Mouse (Mus musculus): ENCODE data around the gene Aqp3. TPM values are rescaled to one million over a fixed set of nuclear protein-coding genes. Genes with fewer than 3 reads are reported as not detected.
"Not testable (repeated sequence)": the region's sequence is repeated elsewhere in the genome, so short reads cannot be mapped to it uniquely, and the experiment has no call there.

The Aqp3 gene
- polyA plus RNA-seq, 1 experiment from 2014 or later, result 2.9 TPM

DNA sequence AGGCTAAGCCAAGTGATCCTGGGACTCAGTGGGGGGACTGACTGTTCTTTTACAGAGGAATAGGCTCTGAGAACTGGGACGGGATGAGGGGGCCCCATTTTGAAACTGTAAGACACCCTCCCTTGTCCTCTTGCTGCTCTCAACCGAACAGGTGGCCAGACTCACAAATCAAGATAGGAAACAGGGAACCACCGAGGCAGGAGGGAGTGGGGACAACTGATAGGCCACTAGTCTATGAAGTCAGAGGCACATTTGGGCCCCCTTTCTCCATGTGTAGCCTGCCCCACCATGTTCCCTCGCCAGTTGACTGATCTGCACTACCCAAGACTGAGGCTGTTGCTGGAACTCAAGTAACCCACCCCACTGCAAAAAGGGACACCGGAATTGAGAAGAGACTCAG, 1.2 kb downstream of the Aqp3 start:
- H3K4me1 ChIP-seq, result peaks cover 38% of the 10 kb centered on the region
- H3K4me3 ChIP-seq, result peak overlapping the region; percentile 62; the same call in 1 of the 2 replicates
- peaks cover 58% of the 10 kb centered on the region for H3K27me3 ChIP-seq (replicated peaks; ENCODE audit: low read depth, poor library complexity, severe bottlenecking)
- 74% methylated on average over 5 of the region's 5 CpGs for WGBS
- H3K27ac ChIP-seq (replicated peaks), result no peak overlapping the region
- no peaks in the 10 kb centered on the region for H3K36me3 ChIP-seq (replicated peaks)
- DNase-seq (ENCODE audit: low spot score), result no peak
- H3K9me3 ChIP-seq, result no peaks in the 10 kb centered on the region

DNA sequence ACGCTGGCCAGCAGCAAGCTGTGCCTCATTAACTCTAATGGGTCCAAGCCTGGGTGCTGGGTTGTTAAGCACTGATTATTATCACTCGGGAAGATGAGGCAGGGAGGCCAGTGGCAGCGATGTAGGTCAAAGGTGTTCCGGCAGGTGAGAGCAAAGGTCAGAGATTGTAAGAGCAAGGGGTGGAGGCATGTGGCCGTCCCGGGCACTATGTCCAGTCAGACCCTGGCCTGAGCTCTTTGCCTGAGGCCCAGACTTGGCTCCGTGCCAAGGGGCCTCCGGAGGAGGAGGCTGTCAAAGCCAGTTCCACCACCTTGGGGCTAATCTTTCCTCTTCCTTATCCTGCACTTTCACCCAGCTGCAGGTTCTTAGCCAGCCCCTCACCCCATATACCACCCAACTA, 1.8 kb downstream of the Aqp3 start:
- Histone ChIP-seq H3K4me1 (peaks cover 42% of the 10 kb centered on the region), H3K36me3 (replicated peaks) (no peaks in the 10 kb centered on the region)
- WGBS, result 53% methylated on average over 8 of the region's 8 CpGs

DNA sequence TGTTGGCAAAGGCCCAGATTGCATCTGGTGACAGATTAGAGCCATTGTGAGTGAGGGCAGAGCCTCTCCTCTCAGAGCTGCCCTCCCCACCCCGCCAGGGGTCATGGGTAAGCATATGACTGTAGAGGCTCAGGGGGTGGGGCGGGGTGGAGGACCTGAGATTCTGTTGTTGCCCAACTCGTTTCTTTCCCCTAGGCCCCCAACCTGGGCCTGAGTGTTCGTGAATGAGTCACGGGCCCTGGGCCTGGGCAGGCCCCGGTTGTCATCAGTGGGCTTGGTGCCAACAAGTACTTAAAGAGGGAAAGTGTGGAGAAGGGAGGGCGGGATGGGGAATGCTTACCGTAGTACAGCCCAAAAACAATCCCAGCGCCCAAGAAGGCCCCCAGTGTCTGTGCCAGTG, 3.6 kb downstream of the Aqp3 start:
- DNase-seq (ENCODE audit: low spot score), result no peak
- H3K4me1 ChIP-seq, result peaks cover 49% of the 10 kb centered on the region
- H3K9me3 ChIP-seq, result no peaks in the 10 kb centered on the region
- H3K36me3 ChIP-seq (replicated peaks), result no peaks in the 10 kb centered on the region
- H3K4me3 ChIP-seq, result no peak overlapping the region
- peaks cover 49% of the 10 kb centered on the region for H3K27me3 ChIP-seq (replicated peaks; ENCODE audit: low read depth, poor library complexity, severe bottlenecking)
- 84% methylated on average over 9 of the region's 9 CpGs for whole genome bisulfite sequencing
- H3K27ac ChIP-seq (replicated peaks), result no peak overlapping the region

More for the DNA sequence above, 1.8 kb downstream of the Aqp3 start:
- no peak for DNase-seq (ENCODE audit: low spot score)
- Histone ChIP-seq H3K27ac (replicated peaks) (no peak overlapping the region), H3K9me3 (no peaks in the 10 kb centered on the region), H3K27me3 (replicated peaks; ENCODE audit: low read depth, poor library complexity, severe bottlenecking) (peaks cover 58% of the 10 kb centered on the region), H3K4me3 (0 out of 2 replicates have a peak overlapping the region, but pooled peaks have one; percentile 62)

DNA sequence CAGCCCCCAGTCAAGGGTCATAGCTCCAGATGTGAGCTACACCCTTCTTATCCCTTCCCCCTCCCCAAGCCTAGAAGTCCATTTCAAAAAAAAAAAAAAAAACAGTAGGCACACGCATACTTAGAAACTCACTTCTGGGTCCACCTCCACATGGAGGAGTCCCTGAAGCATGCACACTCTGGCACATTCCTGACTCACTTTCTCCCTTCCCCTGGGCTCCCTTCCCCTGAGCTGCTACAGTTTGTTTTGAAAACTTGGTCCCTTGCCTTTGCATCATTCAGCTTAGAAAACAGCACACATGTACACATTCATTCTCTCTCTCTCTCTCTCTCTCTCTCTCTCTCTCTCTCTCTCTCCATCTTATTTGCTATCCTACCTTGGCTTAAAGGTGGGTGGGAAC, 5.0 kb downstream of the Aqp3 start:
- no peak for DNase-seq (ENCODE audit: low spot score)
- WGBS, result 88% methylated on average over 1 of the region's 1 CpGs
- Histone ChIP-seq H3K36me3 (replicated peaks) (no peaks in the 10 kb centered on the region), H3K9me3 (no peaks in the 10 kb centered on the region), H3K4me1 (peaks cover 40% of the 10 kb centered on the region), H3K4me3 (no peak overlapping the region), H3K27ac (replicated peaks) (no peak overlapping the region), H3K27me3 (replicated peaks; ENCODE audit: low read depth, poor library complexity, severe bottlenecking) (peaks cover 35% of the 10 kb centered on the region)

DNA sequence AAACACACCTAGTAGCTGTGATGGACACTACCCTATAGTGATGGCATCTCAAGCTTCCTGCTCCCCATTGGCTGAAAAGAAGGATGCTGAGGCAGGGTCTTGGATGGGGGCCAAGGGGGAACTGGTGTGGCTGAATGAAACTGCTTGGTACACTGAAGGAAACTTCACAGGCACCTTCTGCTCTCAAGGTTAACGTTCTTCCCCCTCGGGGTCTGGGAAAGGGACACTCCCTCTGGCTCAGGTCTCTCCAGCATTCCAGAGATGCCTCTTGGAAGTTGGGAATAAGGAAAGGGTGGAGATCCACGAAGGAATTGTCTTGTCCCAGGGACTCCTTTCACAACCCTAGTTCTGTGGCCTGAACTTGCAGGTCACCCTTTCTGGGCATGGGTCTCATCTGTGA, 6.6 kb downstream of the Aqp3 start:
- Histone ChIP-seq H3K4me3 (no peak overlapping the region), H3K36me3 (replicated peaks) (no peaks in the 10 kb centered on the region), H3K4me1 (peaks cover 25% of the 10 kb centered on the region), H3K9me3 (no peaks in the 10 kb centered on the region), H3K27me3 (replicated peaks; ENCODE audit: low read depth, poor library complexity, severe bottlenecking) (peaks cover 20% of the 10 kb centered on the region), H3K27ac (replicated peaks) (no peak overlapping the region)
- 57% methylated on average over 3 of the region's 3 CpGs for WGBS
- DNase-seq (ENCODE audit: low spot score), result no peak

DNA sequence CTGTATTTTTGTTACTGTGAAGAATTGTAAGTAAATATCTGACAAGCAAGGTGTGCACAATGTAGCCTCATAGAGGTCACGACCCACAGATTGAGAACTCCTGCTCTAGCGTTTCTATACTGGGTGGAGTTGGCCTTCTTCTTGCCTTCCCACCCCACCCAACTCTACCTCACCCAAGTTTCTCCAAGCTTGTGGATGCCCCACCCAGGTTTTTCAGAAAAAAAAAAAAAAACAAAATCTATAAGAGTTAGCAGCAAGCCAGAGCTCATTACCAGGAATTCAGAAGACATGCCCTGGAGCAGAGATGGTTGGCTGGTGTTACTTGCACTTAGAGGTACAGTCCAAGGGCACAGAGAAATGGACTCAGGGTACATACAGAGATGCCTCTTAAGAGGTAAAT, 8.3 kb downstream of the Aqp3 start:
- no peaks in the 10 kb centered on the region for H3K36me3 ChIP-seq (replicated peaks)
- H3K4me3 ChIP-seq, result no peak overlapping the region
- no peak for DNase-seq (ENCODE audit: low spot score)
- peaks cover 15% of the 10 kb centered on the region for H3K4me1 ChIP-seq
- WGBS, result 67% methylated on average over 2 of the region's 2 CpGs
- 0 out of 2 replicates have a peak, but pooled peaks cover 5% of the 10 kb centered on the region for H3K27me3 ChIP-seq (replicated peaks; ENCODE audit: low read depth, poor library complexity, severe bottlenecking)
- no peaks in the 10 kb centered on the region for H3K9me3 ChIP-seq
- 0 out of 2 replicates have a peak overlapping the region, but pooled peaks have one; percentile 1 for H3K27ac ChIP-seq (replicated peaks)

DNA sequence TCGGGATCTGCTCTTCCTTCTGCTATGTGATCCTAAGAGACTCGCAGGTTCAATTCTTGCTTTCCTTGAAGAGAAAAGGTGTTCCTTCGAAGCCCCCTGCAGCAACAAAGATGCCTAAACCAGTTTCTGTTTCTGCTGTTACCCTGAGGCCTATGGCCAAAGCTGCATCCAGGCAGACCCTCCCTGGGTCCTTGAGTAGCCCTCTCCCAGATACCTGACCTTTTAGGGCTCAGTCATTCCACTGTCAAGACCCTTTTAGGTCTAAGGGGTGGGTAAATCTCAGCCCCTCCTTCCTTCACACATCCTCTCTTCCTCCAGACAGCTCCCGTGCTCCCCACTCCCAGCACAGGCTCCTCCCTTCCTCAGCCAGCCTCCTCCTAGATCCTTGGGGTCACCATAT, 8.8 kb downstream of the Aqp3 start:
- WGBS, result 85% methylated on average over 4 of the region's 4 CpGs
- no peak overlapping the region for H3K4me3 ChIP-seq
- no peak for DNase-seq (ENCODE audit: low spot score)
- H3K27ac ChIP-seq (replicated peaks), result no peak overlapping the region
- H3K27me3 ChIP-seq (replicated peaks; ENCODE audit: low read depth, poor library complexity, severe bottlenecking), result no peaks in the 10 kb centered on the region
- H3K9me3 ChIP-seq, result no peaks in the 10 kb centered on the region
- H3K36me3 ChIP-seq (replicated peaks), result no peaks in the 10 kb centered on the region
- peaks cover 15% of the 10 kb centered on the region for H3K4me1 ChIP-seq

DNA sequence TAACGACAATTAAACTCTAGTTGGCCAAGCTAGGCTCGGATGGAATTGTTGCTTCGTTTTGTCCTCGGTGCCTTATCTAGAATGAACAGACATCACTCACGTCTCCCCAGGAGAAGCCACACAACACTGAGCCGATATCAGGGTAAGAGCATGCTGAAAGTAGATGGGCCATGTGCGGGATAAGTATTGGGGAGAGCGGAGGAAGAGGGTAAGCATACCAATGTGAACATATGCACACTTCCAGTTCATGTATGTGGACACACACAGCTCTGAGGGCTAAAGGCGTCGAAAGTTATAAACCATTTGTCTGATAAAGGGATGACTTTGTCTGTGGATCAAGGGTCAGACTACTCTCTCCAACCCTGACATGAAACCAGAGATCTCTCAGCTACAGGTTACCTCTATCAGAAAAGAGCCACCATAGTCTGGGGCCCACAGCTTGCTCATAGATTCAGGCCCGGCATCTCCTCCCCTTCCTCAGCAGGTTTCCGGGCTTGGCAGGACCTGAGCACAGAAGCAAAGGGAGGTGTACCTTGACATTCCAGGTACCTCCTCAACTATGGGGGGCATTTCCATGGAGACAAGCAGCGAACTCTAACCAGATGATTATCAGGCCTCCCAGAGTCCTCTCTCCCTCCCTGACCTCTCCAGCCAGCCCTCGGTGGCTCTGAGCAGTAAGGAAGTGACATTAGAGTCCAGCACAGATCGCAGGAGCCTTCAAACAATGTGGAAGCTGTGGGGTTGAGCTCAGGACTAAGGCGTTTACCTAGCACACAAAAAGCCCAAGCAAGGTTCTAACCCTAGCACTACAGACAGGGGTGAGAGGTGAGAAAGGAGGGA, 10.3 kb downstream of the Aqp3 start:
- Histone ChIP-seq H3K27me3 (replicated peaks; ENCODE audit: low read depth, poor library complexity, severe bottlenecking) (no peaks in the 10 kb centered on the region), H3K36me3 (replicated peaks) (no peaks in the 10 kb centered on the region), H3K27ac (replicated peaks) (no peak overlapping the region), H3K4me3 (no peak overlapping the region), H3K4me1 (peaks cover 15% of the 10 kb centered on the region), H3K9me3 (no peaks in the 10 kb centered on the region)
- DNase-seq (ENCODE audit: low spot score), result no peak
- WGBS, result 87% methylated on average over 16 of the region's 16 CpGs

DNA sequence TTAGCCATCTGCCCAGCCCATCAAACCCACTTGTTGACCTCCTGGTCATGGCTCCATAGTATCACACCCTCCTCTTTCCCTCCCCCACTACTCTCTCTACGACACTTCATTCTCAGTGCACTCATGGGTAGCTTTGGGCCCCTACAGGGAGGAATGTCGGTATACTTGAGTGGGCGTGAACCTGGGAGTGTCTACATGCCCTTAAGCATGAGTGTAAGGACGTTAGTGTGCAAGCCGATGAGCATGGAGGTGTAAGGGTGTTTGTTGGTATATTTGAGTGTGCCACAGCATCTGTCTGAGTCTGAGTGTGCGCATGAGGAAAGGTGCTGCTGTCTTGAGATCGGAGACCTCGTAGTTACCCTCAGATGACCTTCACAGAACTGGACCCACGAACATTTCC, 11.0 kb downstream of the Aqp3 start:
- H3K9me3 ChIP-seq, result no peaks in the 10 kb centered on the region
- WGBS, result 81% methylated on average over 9 of the region's 9 CpGs
- no peaks in the 10 kb centered on the region for H3K27me3 ChIP-seq (replicated peaks; ENCODE audit: low read depth, poor library complexity, severe bottlenecking)
- DNase-seq (ENCODE audit: low spot score), result no peak
- no peak overlapping the region for H3K4me3 ChIP-seq
- H3K36me3 ChIP-seq (replicated peaks), result no peaks in the 10 kb centered on the region
- H3K4me1 ChIP-seq, result peaks cover 15% of the 10 kb centered on the region
- H3K27ac ChIP-seq (replicated peaks), result no peak overlapping the region

DNA sequence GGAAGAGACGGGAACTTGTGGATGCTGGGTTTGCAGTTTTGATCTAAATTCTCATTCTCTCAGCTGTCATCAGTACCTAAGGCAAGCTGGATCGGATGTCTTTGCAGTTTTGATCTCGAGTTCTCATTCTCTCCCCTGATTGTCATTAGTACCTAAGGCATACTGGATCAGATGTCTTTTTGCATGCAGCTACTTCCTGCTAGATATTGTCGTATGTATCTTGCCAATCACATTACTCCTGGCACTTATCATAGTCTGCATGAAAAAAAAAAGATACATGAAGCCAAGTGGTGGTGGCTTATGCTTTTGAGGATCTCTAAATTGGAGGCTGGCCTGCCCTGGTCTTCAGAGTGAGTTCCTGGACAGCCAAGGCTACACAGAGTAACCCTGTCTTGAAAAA, 13.2 kb downstream of the Aqp3 start:
- no peak overlapping the region for H3K27ac ChIP-seq (replicated peaks)
- peaks cover under 1% of the 10 kb centered on the region; the same call in 1 of the 2 replicates for H3K4me1 ChIP-seq
- DNase-seq (ENCODE audit: low spot score), result no peak
- no peak overlapping the region for H3K4me3 ChIP-seq
- no peaks in the 10 kb centered on the region for H3K36me3 ChIP-seq (replicated peaks)
- 84% methylated on average over 4 of the region's 4 CpGs for WGBS
- no peaks in the 10 kb centered on the region for H3K27me3 ChIP-seq (replicated peaks; ENCODE audit: low read depth, poor library complexity, severe bottlenecking)
- H3K9me3 ChIP-seq, result no peaks in the 10 kb centered on the region

DNA sequence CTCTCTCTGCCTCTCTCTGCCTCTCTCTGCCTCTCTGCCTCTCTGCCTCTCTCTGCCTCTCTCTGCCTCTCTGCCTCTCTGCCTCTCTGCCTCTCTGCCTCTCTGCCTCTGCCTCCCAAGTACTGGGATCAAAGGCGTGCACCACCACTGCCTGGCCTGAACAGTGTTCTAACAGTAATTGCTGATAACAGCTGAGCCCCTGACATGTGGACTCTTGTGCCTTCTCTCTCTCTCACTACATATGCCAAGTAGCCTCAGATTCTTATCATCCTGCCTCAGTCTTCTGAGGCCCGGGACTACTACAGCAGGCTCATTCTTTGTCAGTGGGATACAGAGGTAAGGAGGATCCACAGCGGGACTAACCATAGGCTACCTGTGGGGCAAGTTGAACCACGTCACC, 15.2 kb downstream of the Aqp3 start:
- DNase-seq (ENCODE audit: low spot score); H3K9me3 ChIP-seq; H3K4me3 ChIP-seq; H3K4me1 ChIP-seq; H3K27me3 ChIP-seq (replicated peaks; ENCODE audit: low read depth, poor library complexity, severe bottlenecking); H3K36me3 ChIP-seq (replicated peaks); H3K27ac ChIP-seq (replicated peaks): not testable (repeated sequence)
- WGBS, result 75% methylated on average over 4 of the region's 4 CpGs

DNA sequence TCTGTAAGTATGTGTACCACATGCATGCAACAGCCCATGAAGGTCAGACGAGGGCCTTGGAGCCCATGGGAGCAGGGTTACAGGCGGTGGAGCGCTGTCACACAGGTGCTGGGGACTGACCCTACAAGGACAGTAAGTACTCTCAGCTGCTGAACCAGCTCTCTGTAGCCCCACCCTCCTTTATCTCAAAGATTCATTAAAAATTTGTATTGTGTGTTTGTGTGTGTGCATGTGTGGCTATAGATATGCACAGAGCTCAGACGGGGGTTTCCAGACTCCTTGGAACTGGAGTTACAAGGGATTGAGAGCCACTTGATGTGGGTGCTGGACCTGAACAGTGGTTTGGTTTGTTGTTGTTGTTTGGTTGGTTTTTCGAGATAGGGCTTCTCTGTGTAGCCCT, 16.2 kb downstream of the Aqp3 start:
- H3K36me3 ChIP-seq (replicated peaks), result no peaks in the 10 kb centered on the region
- no peak overlapping the region for H3K4me3 ChIP-seq
- no peaks in the 10 kb centered on the region for H3K4me1 ChIP-seq
- no peaks in the 10 kb centered on the region for H3K9me3 ChIP-seq
- H3K27me3 ChIP-seq (replicated peaks; ENCODE audit: low read depth, poor library complexity, severe bottlenecking), result no peaks in the 10 kb centered on the region
- no peak for DNase-seq (ENCODE audit: low spot score)
- WGBS, result 85% methylated on average over 5 of the region's 5 CpGs
- H3K27ac ChIP-seq (replicated peaks), result no peak overlapping the region

DNA sequence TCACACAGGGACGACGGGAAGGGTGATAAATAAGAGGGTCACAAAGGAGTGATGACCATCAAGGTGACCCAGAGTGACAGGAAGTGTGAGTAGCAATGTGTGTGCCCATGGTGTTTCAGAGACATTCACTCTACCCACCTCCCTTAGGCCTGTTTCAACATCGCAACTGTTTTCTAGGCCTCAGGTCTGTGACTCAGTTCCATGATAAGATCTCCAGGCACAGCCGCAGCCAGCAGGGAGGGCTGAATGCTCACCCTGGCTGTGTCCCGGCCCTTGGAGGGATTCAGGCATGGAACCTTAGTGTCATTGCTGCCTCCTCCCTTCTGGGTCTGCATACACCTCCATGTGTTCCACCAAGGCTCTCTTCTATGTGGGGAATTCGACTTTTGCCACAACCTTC, 19.3 kb downstream of the Aqp3 start:
- no peaks in the 10 kb centered on the region for H3K27me3 ChIP-seq (replicated peaks; ENCODE audit: low read depth, poor library complexity, severe bottlenecking)
- no peak overlapping the region for H3K4me3 ChIP-seq
- no peaks in the 10 kb centered on the region for H3K36me3 ChIP-seq (replicated peaks)
- no peaks in the 10 kb centered on the region for H3K9me3 ChIP-seq
- H3K4me1 ChIP-seq, result no peaks in the 10 kb centered on the region
- no peak overlapping the region for H3K27ac ChIP-seq (replicated peaks)
- DNase-seq (ENCODE audit: low spot score), result no peak
- 78% methylated on average over 6 of the region's 6 CpGs for WGBS

All from embryonic facial prominence, embryonic 10.5 days (tissue).